Mouse (Mus musculus): ENCODE data around the gene Osbp2. TPM values are rescaled to one million over a fixed set of nuclear protein-coding genes. Genes with fewer than 3 reads are reported as not detected.

Gene Osbp2
- polyA plus RNA-seq, 2 experiments from 2014 or later, result not detected

GRCm38 (mm10) chr11:3703089-3703992 lies 160.4 kb downstream of the Osbp2 start:
- ATAC-seq, result no peak

- no peak for ATAC-seq
Measured at GRCm38 (mm10) chr11:3697441-3697840, 166.3 kb downstream of the Osbp2 start.

GRCm38 (mm10) chr11:3696086-3696616 lies 167.6 kb downstream of the Osbp2 start:
- ATAC-seq, result no peak

GRCm38 (mm10) chr11:3691746-3692145 lies 172.0 kb downstream of the Osbp2 start:
- no peak for ATAC-seq

- ATAC-seq, result no peak
Measured at GRCm38 (mm10) chr11:3686885-3687284, 176.8 kb downstream of the Osbp2 start.

GRCm38 (mm10) chr11:3686318-3686717 lies 177.4 kb downstream of the Osbp2 start:
- ATAC-seq, result no peak

GRCm38 (mm10) chr11:3685431-3685830 lies 178.3 kb downstream of the Osbp2 start:
- ATAC-seq, result no peak

- no peak for ATAC-seq
Measured at GRCm38 (mm10) chr11:3684723-3685430, 178.8 kb downstream of the Osbp2 start.

- ATAC-seq, result no peak
Measured at GRCm38 (mm10) chr11:3684232-3684631, 179.5 kb downstream of the Osbp2 start.

- ATAC-seq, result no peak
Measured at GRCm38 (mm10) chr11:3683696-3684095, 180.0 kb downstream of the Osbp2 start.

GRCm38 (mm10) chr11:3679771-3680170 lies 183.9 kb downstream of the Osbp2 start:
- ATAC-seq, result no peak

- ATAC-seq, result no peak
Measured at GRCm38 (mm10) chr11:3677204-3677603, 186.5 kb downstream of the Osbp2 start.

GRCm38 (mm10) chr11:3676423-3676822 lies 187.3 kb downstream of the Osbp2 start:
- ATAC-seq, result no peak

GRCm38 (mm10) chr11:3674545-3674944 lies 189.2 kb downstream of the Osbp2 start:
- ATAC-seq, result no peak

GRCm38 (mm10) chr11:3671000-3671628 lies 192.6 kb downstream of the Osbp2 start:
- ATAC-seq, result no peak

GRCm38 (mm10) chr11:3669849-3670248 lies 193.9 kb downstream of the Osbp2 start:
- ATAC-seq, result no peak

GRCm38 (mm10) chr11:3668768-3669167 lies 194.9 kb downstream of the Osbp2 start:
- no peak for ATAC-seq

GRCm38 (mm10) chr11:3667506-3667905 lies 196.2 kb downstream of the Osbp2 start:
- ATAC-seq, result no peak

GRCm38 (mm10) chr11:3661964-3662363 lies 201.7 kb downstream of the Osbp2 start:
- ATAC-seq, result no peak

Data from CD4-positive, CD25-positive, alpha-beta regulatory T cell, adult 4 months (primary cell).